Mouse (Mus musculus): ENCODE measurements at regions not wholly inside any gene's neighbourhood (a gene's known extent, or its start where the extent isn't known, plus 50 kb on each side); places are given as distances from the start of the nearest gene placed in this dataset.
"Not testable (repeated sequence)": the region's sequence is repeated elsewhere in the genome, so short reads cannot be mapped to it uniquely, and the experiment has no call there.

GRCm38 (mm10) chr2:160567813-160568212, 77.9 kb upstream of the Top1 start:
- no peaks in the 10 kb centered on the region for H3K36me3 ChIP-seq (replicated peaks)

GRCm38 (mm10) chr2:160569496-160569895, 76.2 kb upstream of the Top1 start:
- ATAC-seq (ENCODE audit: low FRiP score) = no peak
- 85% methylated on average over 5 of the region's 5 CpGs for WGBS
- no peaks in the 10 kb centered on the region for H3K9me3 ChIP-seq

More at GRCm38 (mm10) chr2:160567813-160568212, 77.9 kb upstream of the Top1 start:
- Histone ChIP-seq H3K27ac (no peak overlapping the region), H3K4me3 (replicated peaks) (no peak overlapping the region), H3K27me3 (no peaks in the 10 kb centered on the region), H3K9ac (no peak overlapping the region), H3K4me1 (no peaks in the 10 kb centered on the region), H3K9me3 (no peaks in the 10 kb centered on the region), H3K4me2 (no peak overlapping the region)
- no peak for ATAC-seq (ENCODE audit: low FRiP score)
- WGBS = 93% methylated on average over 4 of the region's 4 CpGs

GRCm38 (mm10) chr2:160578384-160579320, 67.0 kb upstream of the Top1 start:
- Histone ChIP-seq H3K4me2 (peak overlapping the region; percentile 37), H3K9me3 (no peaks in the 10 kb centered on the region), H3K4me1 (peaks cover 16% of the 10 kb centered on the region), H3K9ac (no peak overlapping the region), H3K36me3 (replicated peaks) (no peaks in the 10 kb centered on the region), H3K4me3 (replicated peaks) (no peak overlapping the region), H3K27ac (no peak overlapping the region), H3K27me3 (peaks cover 51% of the 10 kb centered on the region)
- WGBS = 7% methylated on average over 17 of the region's 17 CpGs
- peak; percentile 73 for ATAC-seq (ENCODE audit: low FRiP score)

More at GRCm38 (mm10) chr2:160569496-160569895, 76.2 kb upstream of the Top1 start:
- no peak overlapping the region for H3K9ac ChIP-seq
- no peaks in the 10 kb centered on the region for H3K4me1 ChIP-seq
- H3K36me3 ChIP-seq (replicated peaks) = no peaks in the 10 kb centered on the region
- no peak overlapping the region for H3K4me3 ChIP-seq (replicated peaks)
- H3K27me3 ChIP-seq = no peaks in the 10 kb centered on the region
- no peak overlapping the region for H3K4me2 ChIP-seq
- no peak overlapping the region for H3K27ac ChIP-seq

- no peak overlapping the region for H3K27ac ChIP-seq
- H3K4me2 ChIP-seq = no peak overlapping the region
- H3K9me3 ChIP-seq = no peaks in the 10 kb centered on the region
- no peak overlapping the region for H3K9ac ChIP-seq
- H3K4me3 ChIP-seq (replicated peaks) = no peak overlapping the region
- H3K4me1 ChIP-seq = peaks cover 32% of the 10 kb centered on the region
- H3K36me3 ChIP-seq (replicated peaks) = no peaks in the 10 kb centered on the region
- ATAC-seq (ENCODE audit: low FRiP score) = no peak
- 24% methylated on average over 9 of the region's 9 CpGs for WGBS
- peaks cover 58% of the 10 kb centered on the region for H3K27me3 ChIP-seq
Measured at GRCm38 (mm10) chr2:160580250-160580649, 65.4 kb upstream of the Top1 start.

- H3K4me1 ChIP-seq = peaks cover 33% of the 10 kb centered on the region
- peak; percentile 36; the same call in 1 of the 2 replicates for ATAC-seq (ENCODE audit: low FRiP score)
- no peak overlapping the region for H3K4me3 ChIP-seq (replicated peaks)
- H3K4me2 ChIP-seq = peak overlapping the region; percentile 27
- 2% methylated on average over 9 of the region's 9 CpGs for WGBS
- peaks cover 53% of the 10 kb centered on the region for H3K27me3 ChIP-seq
- no peak overlapping the region for H3K9ac ChIP-seq
- H3K36me3 ChIP-seq (replicated peaks) = no peaks in the 10 kb centered on the region
- H3K9me3 ChIP-seq = no peaks in the 10 kb centered on the region
- peak overlapping the region; percentile 19; the same call in 1 of the 2 replicates for H3K27ac ChIP-seq
Measured at GRCm38 (mm10) chr2:160581029-160581428, 64.7 kb upstream of the Top1 start.

GRCm38 (mm10) chr2:160583034-160583433, 62.7 kb upstream of the Top1 start:
- not testable (repeated sequence) for H3K4me3 ChIP-seq (replicated peaks); H3K9me3 ChIP-seq; H3K4me2 ChIP-seq; H3K9ac ChIP-seq; H3K27ac ChIP-seq; ATAC-seq (ENCODE audit: low FRiP score); H3K36me3 ChIP-seq (replicated peaks)
- WGBS = 97% methylated on average over 19 of the region's 19 CpGs
- peaks cover 33% of the 10 kb centered on the region for H3K4me1 ChIP-seq
- H3K27me3 ChIP-seq = peaks cover 52% of the 10 kb centered on the region

GRCm38 (mm10) chr2:160583506-160583905, 62.2 kb upstream of the Top1 start:
- Histone ChIP-seq H3K4me3 (replicated peaks) (no peak overlapping the region), H3K4me2 (no peak overlapping the region), H3K27ac (no peak overlapping the region), H3K4me1 (peaks cover 33% of the 10 kb centered on the region), H3K9ac (no peak overlapping the region), H3K27me3 (peaks cover 50% of the 10 kb centered on the region), H3K36me3 (replicated peaks) (no peaks in the 10 kb centered on the region), H3K9me3 (no peaks in the 10 kb centered on the region)
- ATAC-seq (ENCODE audit: low FRiP score) = no peak
- WGBS = 77% methylated on average over 6 of the region's 6 CpGs

- no peak overlapping the region for H3K27ac ChIP-seq
- peaks cover 40% of the 10 kb centered on the region for H3K27me3 ChIP-seq
- H3K9me3 ChIP-seq = no peaks in the 10 kb centered on the region
- H3K9ac ChIP-seq = no peak overlapping the region
- no peaks in the 10 kb centered on the region for H3K36me3 ChIP-seq (replicated peaks)
- no peak overlapping the region for H3K4me2 ChIP-seq
- WGBS = 17% methylated on average over 9 of the region's 9 CpGs
- ATAC-seq (ENCODE audit: low FRiP score) = no peak; the same call in 1 of the 2 replicates
- H3K4me3 ChIP-seq (replicated peaks) = no peak overlapping the region
- peaks cover 32% of the 10 kb centered on the region for H3K4me1 ChIP-seq
Measured at GRCm38 (mm10) chr2:160584568-160584967, 61.1 kb upstream of the Top1 start.

- peaks cover 29% of the 10 kb centered on the region for H3K27me3 ChIP-seq
- H3K27ac ChIP-seq = no peak overlapping the region
- no peak for ATAC-seq (ENCODE audit: low FRiP score)
- H3K4me3 ChIP-seq (replicated peaks) = no peak overlapping the region
- peaks cover 34% of the 10 kb centered on the region for H3K4me1 ChIP-seq
- no peaks in the 10 kb centered on the region for H3K36me3 ChIP-seq (replicated peaks)
- H3K4me2 ChIP-seq = no peak overlapping the region
- no peaks in the 10 kb centered on the region for H3K9me3 ChIP-seq
- no peak overlapping the region for H3K9ac ChIP-seq
- WGBS = 89% methylated on average over 9 of the region's 9 CpGs
Measured at GRCm38 (mm10) chr2:160587015-160587835, 58.5 kb upstream of the Top1 start.

- Histone ChIP-seq H3K36me3 (replicated peaks) (no peaks in the 10 kb centered on the region), H3K4me3 (replicated peaks) (no peak overlapping the region), H3K4me2 (no peak overlapping the region), H3K27ac (no peak overlapping the region), H3K9ac (no peak overlapping the region), H3K4me1 (peaks cover 34% of the 10 kb centered on the region), H3K9me3 (no peaks in the 10 kb centered on the region), H3K27me3 (peaks cover 31% of the 10 kb centered on the region)
- ATAC-seq (ENCODE audit: low FRiP score) = no peak
- WGBS = 83% methylated on average over 9 of the region's 9 CpGs
Measured at GRCm38 (mm10) chr2:160588401-160588800, 57.3 kb upstream of the Top1 start.

- ATAC-seq (ENCODE audit: low FRiP score) = peak; percentile 80
- no peak overlapping the region for H3K9ac ChIP-seq
- H3K27ac ChIP-seq = peak overlapping the region; percentile 63
- no peaks in the 10 kb centered on the region for H3K36me3 ChIP-seq (replicated peaks)
- H3K4me2 ChIP-seq = peak overlapping the region; percentile 8
- peaks cover 17% of the 10 kb centered on the region for H3K4me1 ChIP-seq
- H3K4me3 ChIP-seq (replicated peaks) = no peak overlapping the region
- WGBS = 36% methylated on average over 13 of the region's 13 CpGs
- H3K9me3 ChIP-seq = no peaks in the 10 kb centered on the region
- H3K27me3 ChIP-seq = peaks cover 26% of the 10 kb centered on the region
Measured at GRCm38 (mm10) chr2:160590209-160590910, 55.3 kb upstream of the Top1 start.
